Mouse (Mus musculus) ES-E14 (cell line): Measurements from ENCODE around the gene Mfap4.

Experiments used
- CHD2 ChIP-seq: IDR thresholded peaks from 2 replicates; pipeline ENCODE4 v1.6.1; 2014; ENCODE audit warnings: mild to moderate bottlenecking, low read depth, low read length, inconsistent platforms
- ZC3H11A ChIP-seq: IDR thresholded peaks from 2 replicates; pipeline ENCODE4 v1.6.1; 2012; ENCODE audit warnings: low read depth, mild to moderate bottlenecking, inconsistent platforms, low read length, borderline replicate concordance

DNA sequence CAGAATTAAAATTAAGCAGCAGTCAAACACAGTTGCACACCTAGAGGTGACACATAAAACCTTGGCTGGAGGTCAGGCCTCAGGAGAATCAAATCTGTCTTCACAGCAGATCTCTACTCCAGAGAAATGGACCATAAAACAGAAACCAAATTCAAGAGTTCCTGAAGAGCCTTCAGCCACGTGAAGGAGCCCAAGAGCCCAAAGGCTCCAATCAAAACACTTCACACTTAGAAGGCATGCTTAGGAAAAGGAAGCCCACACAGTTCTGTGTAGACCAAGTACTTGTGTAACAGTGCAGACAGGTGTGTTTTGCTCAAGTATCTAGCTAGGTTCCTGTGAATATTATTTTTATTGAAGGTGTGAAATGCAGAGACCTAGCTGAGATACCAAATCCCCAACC is 50.3 kb downstream of the Mfap4 start:
- no peak for TF ChIP-seq ZC3H11A
- no peak for TF ChIP-seq CHD2
